In the genomic region with DNA sequence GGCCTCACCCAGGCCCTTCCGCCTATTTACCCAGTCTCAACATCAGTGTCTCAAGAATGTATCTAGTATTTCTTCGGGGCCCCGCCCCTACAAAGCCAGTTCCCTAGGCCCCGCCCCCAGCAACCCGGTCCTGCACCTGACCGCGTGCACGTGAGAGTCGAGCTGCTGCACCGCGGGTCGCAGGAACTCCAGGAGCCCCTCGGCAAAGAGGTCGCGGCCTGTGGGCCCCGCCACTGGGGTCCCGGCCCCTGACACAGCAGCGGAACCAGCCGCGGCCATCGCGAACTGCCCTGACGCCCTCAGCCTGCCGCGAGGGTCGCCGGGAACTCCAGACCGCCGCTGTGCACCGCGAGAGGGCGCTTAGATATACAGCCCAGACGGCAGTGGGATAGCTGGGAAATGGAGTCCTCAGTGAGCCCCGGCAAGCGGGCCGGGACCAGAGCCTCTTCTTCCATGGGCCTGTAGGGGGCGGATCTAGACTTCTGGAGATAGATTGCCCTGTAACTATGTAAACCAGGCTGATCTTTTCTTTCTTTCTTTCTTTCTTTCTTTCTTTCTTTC, we compare ENCODE assay signal across 8 mouse cellular contexts. TPM values are rescaled to one million over a fixed set of nuclear protein-coding genes. Genes with fewer than 3 reads are reported as not detected.
DNase-seq lines count a peak whose midpoint lies in the region; ATAC-seq and TF ChIP-seq lines count a peak whose summit lies in the region.

Snapin (minus strand) TSS at position 338 of the 561 bp plus-strand sequence.

- no peaks in the 10 kb centered on the region for H3K79me2 ChIP-seq in heart, adult 2 months (replicated peaks; ENCODE audit: control insufficient read depth, insufficient read depth, low read length)

- no peaks in the 10 kb centered on the region for H3K27me3 ChIP-seq in embryonic facial prominence, embryonic 13.5 days
- no peaks in the 10 kb centered on the region for H3K27me3 ChIP-seq in heart, adult 2 months (ENCODE audit: control insufficient read depth, insufficient read depth, low read length)
- no peaks in the 10 kb centered on the region for H3K27me3 ChIP-seq in limb, embryonic 13.5 days
- H3K27me3 ChIP-seq in midbrain, embryonic 16.5 days (ENCODE audit: control insufficient read depth, insufficient read depth, low read depth, low read length): no peaks in the 10 kb centered on the region

- under 1% methylated on average over 37 of the region's 37 CpGs for WGBS in embryonic facial prominence, embryonic 13.5 days
- under 1% methylated on average over 37 of the region's 37 CpGs for WGBS in heart, adult 2 months
- WGBS in limb, embryonic 13.5 days: under 1% methylated on average over 37 of the region's 37 CpGs
- WGBS in midbrain, embryonic 16.5 days: under 1% methylated on average over 37 of the region's 37 CpGs

- peaks cover 41% of the 10 kb centered on the region for H3K36me3 ChIP-seq in embryonic facial prominence, embryonic 13.5 days
- peaks cover 4% of the 10 kb centered on the region for H3K36me3 ChIP-seq in heart, adult 2 months (ENCODE audit: control insufficient read depth, insufficient read depth, low read length)
- H3K36me3 ChIP-seq in limb, embryonic 13.5 days: peaks cover 43% of the 10 kb centered on the region
- H3K36me3 ChIP-seq in midbrain, embryonic 16.5 days (ENCODE audit: control insufficient read depth, insufficient read depth, low read length): peaks cover 24% of the 10 kb centered on the region

- TF ChIP-seq CTCF in heart, adult 2 months (IDR thresholded peaks at IDR 0.05): peak; percentile 77

- peak within 1 kb of the TSS; percentile 64 for H3K27ac ChIP-seq in embryonic facial prominence, embryonic 13.5 days
- H3K27ac ChIP-seq in heart, adult 2 months: peak within 1 kb of the TSS; percentile 98
- no peak within 1 kb of the TSS; the same call in 1 of the 2 replicates for H3K27ac ChIP-seq in limb, embryonic 13.5 days
- H3K27ac ChIP-seq in midbrain, embryonic 16.5 days (ENCODE audit: low read length): peak within 1 kb of the TSS; percentile 83

- peak; percentile 70; the same call in 1 of the 2 replicates for TF ChIP-seq EP300 in heart, adult 2 months (IDR thresholded peaks at IDR 0.05; ENCODE audit: insufficient read depth, low read depth, low read length)

- H3K4me2 ChIP-seq in embryonic facial prominence, embryonic 13.5 days: peak within 1 kb of the TSS; percentile 71
- H3K4me2 ChIP-seq in limb, embryonic 13.5 days (replicated peaks): peak within 1 kb of the TSS; percentile 71
- peak within 1 kb of the TSS; percentile 80 for H3K4me2 ChIP-seq in midbrain, embryonic 16.5 days (ENCODE audit: low read length)

- no peaks in the 10 kb centered on the region for H3K9me3 ChIP-seq in embryonic facial prominence, embryonic 13.5 days
- no peaks in the 10 kb centered on the region for H3K9me3 ChIP-seq in limb, embryonic 13.5 days
- H3K9me3 ChIP-seq in midbrain, embryonic 16.5 days (replicated peaks; ENCODE audit: control insufficient read depth, low read length, poor library complexity, severe bottlenecking): no peaks in the 10 kb centered on the region

- ATAC-seq in embryonic facial prominence, embryonic 13.5 days (ENCODE audit: insufficient number of reproducible peaks, insufficient read depth, low FRiP score, low TSS enrichment, low read depth): peak; percentile 95
- peak; percentile 98 for ATAC-seq in limb, embryonic 13.5 days (ENCODE audit: low FRiP score, low read depth)
- peak; percentile 98 for ATAC-seq in midbrain, embryonic 16.5 days

- peaks cover 10% of the 10 kb centered on the region for H3K4me1 ChIP-seq in embryonic facial prominence, embryonic 13.5 days
- H3K4me1 ChIP-seq in heart, adult 2 months (ENCODE audit: control insufficient read depth, insufficient read depth, low read length): peaks cover 1% of the 10 kb centered on the region
- peaks cover 9% of the 10 kb centered on the region for H3K4me1 ChIP-seq in limb, embryonic 13.5 days
- H3K4me1 ChIP-seq in midbrain, embryonic 16.5 days (ENCODE audit: control insufficient read depth, insufficient read depth, low read length): peaks cover 6% of the 10 kb centered on the region

- H3K9ac ChIP-seq in embryonic facial prominence, embryonic 13.5 days: peak within 1 kb of the TSS; percentile 80
- H3K9ac ChIP-seq in heart, adult 2 months (ENCODE audit: low read depth, low read length): peak within 1 kb of the TSS; percentile 76
- H3K9ac ChIP-seq in limb, embryonic 13.5 days: peak within 1 kb of the TSS; percentile 73
- H3K9ac ChIP-seq in midbrain, embryonic 16.5 days (ENCODE audit: low read depth, low read length): peak within 1 kb of the TSS; percentile 90

- H3K4me3 ChIP-seq in embryonic facial prominence, embryonic 13.5 days: peak within 1 kb of the TSS; percentile 70
- H3K4me3 ChIP-seq in heart, adult 2 months: peak within 1 kb of the TSS; percentile 67
- H3K4me3 ChIP-seq in limb, embryonic 13.5 days: peak within 1 kb of the TSS; percentile 73
- H3K4me3 ChIP-seq in midbrain, embryonic 16.5 days (ENCODE audit: low read depth, low read length): peak within 1 kb of the TSS; percentile 81

- intact Hi-C loops in heart, adult 2 months (cut with DNase I): loop anchor here (1.0 to 5.0 kb wide), 4 partner anchors 18 to 163 kb away; partner anchors contain the start of gene Chtop

- DNase-seq in 3134 (ENCODE audit: extremely low read depth, insufficient read length, low spot score): peak; percentile 96
- peak; percentile 95 to 96 for DNase-seq in adrenal gland, postnatal 36 days
- DNase-seq in heart, adult 2 months: peak; percentile 96 to 97
- DNase-seq in kidney, adult 8-10 months: peak; percentile 95 to 97
- peak; percentile 96 to 97 for DNase-seq in spleen, postnatal 10 days (ENCODE audit: low spot score in 2 of 2)

- peak; percentile 78 for TF ChIP-seq POLR2A in heart, adult 2 months (IDR thresholded peaks at IDR 0.05; ENCODE audit: insufficient read depth, low read depth, low read length)

RNA-seq across cellular contexts. Expression of gene Snapin, which starts in this region (rescaled TPM):
- total RNA-seq in adrenal gland, postnatal 36 days (2021): 10 to 100 TPM; 53.3 to 79.3 TPM
- polyA plus RNA-seq in embryonic facial prominence, embryonic 13.5 days (2015; fragmentation: Nextera tagmentation; extraction: Ambion mirVana): 85.5 and 100 TPM in 2 replicates
- total RNA-seq in heart, adult 2 months (2021): 10 to 100 TPM; 60.0 to 71.3 TPM
- polyA plus RNA-seq in heart, adult 2 months (2012; rRNA removed): 50.7 and 89.1 TPM in 2 replicates
- polyA plus RNA-seq in limb, embryonic 13.5 days (2015; fragmentation: Nextera tagmentation; extraction: Ambion mirVana): 83.1 and 85.4 TPM in 2 replicates
- 85.1 and 86.6 TPM in 2 replicates for polyA plus RNA-seq in midbrain, embryonic 16.5 days (2015; fragmentation: Nextera tagmentation; extraction: Ambion mirVana)
